Mouse (Mus musculus): Measurements from ENCODE around the gene Fbxo3. TPM values are rescaled to one million over a fixed set of nuclear protein-coding genes. Genes with fewer than 3 reads are reported as not detected.
"Not testable (repeated sequence)": the region's sequence is repeated elsewhere in the genome, so short reads cannot be mapped to it uniquely, and the experiment has no call there.

The Fbxo3 gene
- polyA plus RNA-seq (2015; fragmentation: Nextera tagmentation; extraction: Ambion mirVana) = 38.4 and 39.4 TPM in 2 replicates

DNA sequence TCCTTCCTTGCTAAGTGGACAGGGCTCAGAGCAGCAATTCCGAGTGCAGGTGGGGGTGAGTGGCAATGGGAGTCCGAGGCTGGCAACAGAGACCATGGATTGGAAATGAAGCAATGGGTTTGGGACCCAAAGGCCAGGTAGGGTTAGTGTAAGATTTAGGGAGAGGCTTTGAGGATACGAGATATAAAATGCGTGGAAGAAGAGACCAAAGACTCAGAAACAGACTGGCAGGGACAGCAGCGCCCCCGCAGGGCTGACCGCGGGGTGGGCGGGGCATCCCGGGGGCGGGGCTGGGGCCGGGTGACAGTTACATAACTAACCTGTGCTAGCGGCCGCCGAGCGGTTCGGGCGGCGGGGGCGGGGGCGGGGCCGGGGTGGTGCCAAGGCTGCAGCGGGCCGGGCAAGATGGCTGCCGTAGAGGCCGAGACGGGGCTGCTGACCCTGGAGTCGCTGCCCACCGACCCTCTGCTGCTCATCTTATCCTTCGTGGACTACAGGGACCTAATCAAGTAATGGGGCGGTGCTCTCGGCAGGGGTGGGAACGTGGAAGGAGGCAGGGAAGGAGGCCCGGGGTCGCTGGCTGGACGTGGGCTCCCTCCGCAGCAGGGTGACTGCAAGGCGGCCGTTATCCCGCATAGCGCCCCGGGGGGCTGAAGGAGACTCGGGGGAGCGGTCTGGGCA lies at the start of gene Fbxo3:
Gene Fbxo3, plus strand, starts transcription at position 264 of the 681 bp plus-strand sequence.
- DNase-seq (ENCODE audit: low spot score) (peak; percentile 95), ATAC-seq (ENCODE audit: low FRiP score, low TSS enrichment) (peak; percentile 96)
- TF ChIP-seq CTCF (IDR thresholded peaks at IDR 0.05; ENCODE audit: low read depth) (peak; percentile 56), EP300 (optimal IDR thresholded peaks at IDR 0.05) (no peak)
- Histone ChIP-seq H3K9ac (ENCODE audit: low read length) (peak within 1 kb of the TSS; percentile 97), H3K27me3 (ENCODE audit: control insufficient read depth, insufficient read depth, low read length) (no peaks in the 10 kb centered on the region), H3K9me3 (ENCODE audit: control insufficient read depth, low read length) (no peaks in the 10 kb centered on the region), H3K4me2 (replicated peaks; ENCODE audit: low read depth) (peak within 1 kb of the TSS; percentile 87), H3K4me1 (replicated peaks; ENCODE audit: control insufficient read depth, insufficient read depth) (no peaks in the 10 kb centered on the region), H3K36me3 (ENCODE audit: control insufficient read depth, insufficient read depth, low read length) (no peaks in the 10 kb centered on the region), H3K4me3 (ENCODE audit: low read depth, low read length) (peak within 1 kb of the TSS; percentile 97), H3K27ac (replicated peaks) (peak within 1 kb of the TSS; percentile 77)
- under 1% methylated on average over 44 of the region's 44 CpGs for WGBS

DNA sequence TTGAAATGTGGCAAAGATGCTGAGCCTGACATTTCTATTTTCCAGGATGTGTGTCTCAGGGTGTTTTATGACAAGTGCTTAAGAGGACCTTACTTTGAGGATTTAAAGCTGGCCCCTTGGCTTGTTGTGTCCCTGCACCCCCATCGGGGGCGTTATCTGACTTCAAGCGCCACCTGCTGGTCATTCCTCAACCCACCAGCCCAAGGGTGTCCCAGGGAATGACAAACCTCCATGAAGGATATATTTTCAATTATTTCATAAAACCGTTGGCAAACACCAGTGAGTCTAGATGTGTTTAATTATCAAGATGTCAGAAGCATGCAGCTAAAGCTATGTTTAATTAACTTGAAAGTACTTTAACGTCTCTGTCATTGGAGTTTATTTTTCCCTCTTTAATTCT lies 45.3 kb upstream of the Fbxo3 start:
- Histone ChIP-seq H3K27me3 (ENCODE audit: control insufficient read depth, insufficient read depth, low read length) (0 out of 2 replicates have a peak, but pooled peaks cover 2% of the 10 kb centered on the region), H3K27ac (replicated peaks) (no peak overlapping the region), H3K9me3 (ENCODE audit: control insufficient read depth, low read length) (no peaks in the 10 kb centered on the region), H3K36me3 (ENCODE audit: control insufficient read depth, insufficient read depth, low read length) (no peaks in the 10 kb centered on the region), H3K9ac (ENCODE audit: low read length) (no peak overlapping the region), H3K4me3 (ENCODE audit: low read depth, low read length) (no peak overlapping the region), H3K4me1 (replicated peaks; ENCODE audit: control insufficient read depth, insufficient read depth) (no peaks in the 10 kb centered on the region), H3K4me2 (replicated peaks; ENCODE audit: low read depth) (no peak overlapping the region)
- 5% methylated on average over 5 of the region's 5 CpGs for whole genome bisulfite sequencing
- ATAC-seq (ENCODE audit: low FRiP score, low TSS enrichment) (peak; percentile 74; the same call in 1 of the 2 replicates), DNase-seq (ENCODE audit: low spot score) (peak; percentile 76)
- TF ChIP-seq EP300 (optimal IDR thresholded peaks at IDR 0.05) (no peak), CTCF (IDR thresholded peaks at IDR 0.05; ENCODE audit: low read depth) (peak; percentile 91)

DNA sequence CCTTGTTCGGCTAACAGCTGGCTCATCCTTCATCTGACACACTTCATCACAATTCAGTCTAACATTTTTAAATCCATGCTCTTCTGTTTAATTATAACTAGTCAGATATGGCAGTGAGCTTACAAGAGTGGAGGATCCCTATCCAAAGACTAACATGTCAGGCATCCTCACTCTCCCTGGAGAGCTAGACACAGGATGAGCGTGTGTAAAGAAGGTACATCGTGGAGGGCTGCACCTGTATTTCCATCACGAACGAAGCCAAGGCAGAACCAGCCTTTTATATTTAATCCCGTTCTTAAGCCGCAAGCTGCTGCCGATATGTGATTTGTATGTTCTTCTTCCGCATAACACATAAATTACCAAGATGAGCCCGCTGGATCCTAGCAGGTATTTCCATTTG lies 44.4 kb upstream of the Fbxo3 start:
- no peaks in the 10 kb centered on the region for H3K36me3 ChIP-seq (ENCODE audit: control insufficient read depth, insufficient read depth, low read length)
- H3K4me1 ChIP-seq (replicated peaks; ENCODE audit: control insufficient read depth, insufficient read depth) = no peaks in the 10 kb centered on the region
- 0 out of 2 replicates have a peak, but pooled peaks cover 2% of the 10 kb centered on the region for H3K27me3 ChIP-seq (ENCODE audit: control insufficient read depth, insufficient read depth, low read length)
- TF ChIP-seq EP300 (optimal IDR thresholded peaks at IDR 0.05) (no peak), CTCF (IDR thresholded peaks at IDR 0.05; ENCODE audit: low read depth) (no peak)
- no peak overlapping the region for H3K4me3 ChIP-seq (ENCODE audit: low read depth, low read length)
- H3K4me2 ChIP-seq (replicated peaks; ENCODE audit: low read depth) = no peak overlapping the region
- DNase-seq (ENCODE audit: low spot score) (no peak), ATAC-seq (ENCODE audit: low FRiP score, low TSS enrichment) (no peak)
- no peak overlapping the region for H3K9ac ChIP-seq (ENCODE audit: low read length)
- WGBS = 84% methylated on average over 10 of the region's 10 CpGs
- no peaks in the 10 kb centered on the region for H3K9me3 ChIP-seq (ENCODE audit: control insufficient read depth, low read length)
- H3K27ac ChIP-seq (replicated peaks) = no peak overlapping the region

- not testable (repeated sequence) for ATAC-seq (ENCODE audit: low FRiP score, low TSS enrichment); H3K9ac ChIP-seq (ENCODE audit: low read length); H3K4me1 ChIP-seq (replicated peaks; ENCODE audit: control insufficient read depth, insufficient read depth); H3K4me3 ChIP-seq (ENCODE audit: low read depth, low read length); H3K27ac ChIP-seq (replicated peaks); DNase-seq (ENCODE audit: low spot score); H3K9me3 ChIP-seq (ENCODE audit: control insufficient read depth, low read length); H3K36me3 ChIP-seq (ENCODE audit: control insufficient read depth, insufficient read depth, low read length); H3K27me3 ChIP-seq (ENCODE audit: control insufficient read depth, insufficient read depth, low read length); H3K4me2 ChIP-seq (replicated peaks; ENCODE audit: low read depth)
- 59% methylated on average over 8 of the region's 8 CpGs for WGBS
These were observed 39.9 kb upstream of the Fbxo3 start for GRCm38 (mm10) chr2:103987595-103987994.

DNA sequence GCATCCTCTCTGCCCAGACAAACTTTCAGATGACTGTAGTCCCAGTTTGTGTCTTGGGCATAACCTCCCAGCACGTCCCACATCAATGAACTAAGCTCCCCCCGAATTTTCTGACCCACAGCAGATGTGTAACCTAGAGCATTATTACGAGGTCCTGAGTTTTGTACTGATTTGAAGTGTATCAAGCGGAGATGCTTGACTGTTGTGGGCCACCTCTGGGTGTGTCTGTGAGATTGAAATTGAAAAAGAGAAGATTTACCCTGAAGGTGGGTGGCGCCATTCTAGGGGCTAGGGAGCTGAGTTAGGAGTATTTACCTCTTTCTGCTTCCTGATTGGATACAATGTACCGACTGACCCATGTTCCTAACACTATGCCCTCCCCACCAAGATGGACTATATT lies 37.8 kb upstream of the Fbxo3 start:
- TF ChIP-seq CTCF (IDR thresholded peaks at IDR 0.05; ENCODE audit: low read depth) = no peak
- no peak for TF ChIP-seq EP300 (optimal IDR thresholded peaks at IDR 0.05)
- H3K9me3 ChIP-seq (ENCODE audit: control insufficient read depth, low read length) = no peaks in the 10 kb centered on the region
- no peaks in the 10 kb centered on the region for H3K36me3 ChIP-seq (ENCODE audit: control insufficient read depth, insufficient read depth, low read length)
- WGBS = 81% methylated on average over 6 of the region's 6 CpGs
- no peak for ATAC-seq (ENCODE audit: low FRiP score, low TSS enrichment)
- no peak for DNase-seq (ENCODE audit: low spot score)
- no peaks in the 10 kb centered on the region for H3K27me3 ChIP-seq (ENCODE audit: control insufficient read depth, insufficient read depth, low read length)
- H3K4me2 ChIP-seq (replicated peaks; ENCODE audit: low read depth) = no peak overlapping the region
- no peak overlapping the region for H3K4me3 ChIP-seq (ENCODE audit: low read depth, low read length)
- no peak overlapping the region for H3K27ac ChIP-seq (replicated peaks)
- H3K9ac ChIP-seq (ENCODE audit: low read length) = no peak overlapping the region
- no peaks in the 10 kb centered on the region for H3K4me1 ChIP-seq (replicated peaks; ENCODE audit: control insufficient read depth, insufficient read depth)

- TF ChIP-seq CTCF (IDR thresholded peaks at IDR 0.05; ENCODE audit: low read depth) (peak; percentile 25; the same call in 1 of the 2 replicates), EP300 (optimal IDR thresholded peaks at IDR 0.05) (no peak)
- H3K9me3 ChIP-seq (ENCODE audit: control insufficient read depth, low read length) = no peaks in the 10 kb centered on the region
- no peaks in the 10 kb centered on the region for H3K36me3 ChIP-seq (ENCODE audit: control insufficient read depth, insufficient read depth, low read length)
- no peak overlapping the region for H3K4me2 ChIP-seq (replicated peaks; ENCODE audit: low read depth)
- H3K27me3 ChIP-seq (ENCODE audit: control insufficient read depth, insufficient read depth, low read length) = no peaks in the 10 kb centered on the region
- ATAC-seq (ENCODE audit: low FRiP score, low TSS enrichment) (no peak), DNase-seq (ENCODE audit: low spot score) (no peak)
- no peaks in the 10 kb centered on the region for H3K4me1 ChIP-seq (replicated peaks; ENCODE audit: control insufficient read depth, insufficient read depth)
- H3K4me3 ChIP-seq (ENCODE audit: low read depth, low read length) = no peak overlapping the region
- no peak overlapping the region for H3K27ac ChIP-seq (replicated peaks)
- no peak overlapping the region for H3K9ac ChIP-seq (ENCODE audit: low read length)
These were observed 36.2 kb upstream of the Fbxo3 start for GRCm38 (mm10) chr2:103991303-103991702.
